Mouse (Mus musculus): ENCODE results near the gene Ndufs3. TPM values are rescaled to one million over a fixed set of nuclear protein-coding genes. Genes with fewer than 3 reads are reported as not detected.

Gene Ndufs3
- 103 and 129 TPM in 2 replicates for polyA plus RNA-seq (2012; rRNA removed; ENCODE audit: low replicate concordance)

DNA sequence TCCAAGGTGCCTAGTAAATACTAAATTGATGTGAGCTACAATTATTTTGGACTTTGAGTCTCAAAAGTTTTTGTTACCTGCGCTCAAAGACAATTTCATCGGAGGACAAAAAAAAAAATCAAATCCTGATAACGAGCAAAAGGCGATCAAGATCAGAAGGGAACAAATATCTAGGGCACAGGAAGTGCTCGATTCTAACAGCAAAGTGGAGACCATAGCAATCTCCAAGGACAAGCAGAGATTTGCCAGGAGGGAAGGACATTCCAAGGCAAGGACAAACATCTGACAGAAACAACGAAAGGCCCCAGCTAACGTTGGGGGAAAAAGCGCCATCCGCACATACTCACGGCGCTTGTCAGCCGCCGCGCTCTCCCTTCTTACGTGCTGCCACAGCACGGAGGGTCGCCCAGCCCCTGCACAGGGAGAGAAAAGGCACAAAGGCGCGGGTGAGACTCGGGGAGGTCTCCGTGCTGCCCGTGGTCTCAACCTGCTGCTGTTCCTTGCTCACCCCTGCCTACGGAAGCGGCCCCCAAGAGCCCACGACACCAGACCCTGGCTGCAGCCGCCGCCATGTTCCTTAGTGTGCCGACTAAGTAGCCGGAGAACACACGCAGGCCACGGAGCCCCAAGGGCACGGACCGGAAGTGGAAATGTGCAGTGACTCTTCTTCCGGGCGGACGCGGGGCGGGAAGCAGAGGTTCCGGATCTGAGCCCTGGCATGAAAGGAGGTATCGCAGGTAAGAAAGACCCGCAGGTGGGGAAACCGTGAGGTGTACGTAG, at the start of gene Ndufs3, which contains the start of gene Kbtbd4:
Ndufs3 (minus strand) TSS at position 752 of the 780 bp plus-strand sequence.
Kbtbd4 (plus strand) TSS at position 665 of the 780 bp plus-strand sequence.

DNA sequence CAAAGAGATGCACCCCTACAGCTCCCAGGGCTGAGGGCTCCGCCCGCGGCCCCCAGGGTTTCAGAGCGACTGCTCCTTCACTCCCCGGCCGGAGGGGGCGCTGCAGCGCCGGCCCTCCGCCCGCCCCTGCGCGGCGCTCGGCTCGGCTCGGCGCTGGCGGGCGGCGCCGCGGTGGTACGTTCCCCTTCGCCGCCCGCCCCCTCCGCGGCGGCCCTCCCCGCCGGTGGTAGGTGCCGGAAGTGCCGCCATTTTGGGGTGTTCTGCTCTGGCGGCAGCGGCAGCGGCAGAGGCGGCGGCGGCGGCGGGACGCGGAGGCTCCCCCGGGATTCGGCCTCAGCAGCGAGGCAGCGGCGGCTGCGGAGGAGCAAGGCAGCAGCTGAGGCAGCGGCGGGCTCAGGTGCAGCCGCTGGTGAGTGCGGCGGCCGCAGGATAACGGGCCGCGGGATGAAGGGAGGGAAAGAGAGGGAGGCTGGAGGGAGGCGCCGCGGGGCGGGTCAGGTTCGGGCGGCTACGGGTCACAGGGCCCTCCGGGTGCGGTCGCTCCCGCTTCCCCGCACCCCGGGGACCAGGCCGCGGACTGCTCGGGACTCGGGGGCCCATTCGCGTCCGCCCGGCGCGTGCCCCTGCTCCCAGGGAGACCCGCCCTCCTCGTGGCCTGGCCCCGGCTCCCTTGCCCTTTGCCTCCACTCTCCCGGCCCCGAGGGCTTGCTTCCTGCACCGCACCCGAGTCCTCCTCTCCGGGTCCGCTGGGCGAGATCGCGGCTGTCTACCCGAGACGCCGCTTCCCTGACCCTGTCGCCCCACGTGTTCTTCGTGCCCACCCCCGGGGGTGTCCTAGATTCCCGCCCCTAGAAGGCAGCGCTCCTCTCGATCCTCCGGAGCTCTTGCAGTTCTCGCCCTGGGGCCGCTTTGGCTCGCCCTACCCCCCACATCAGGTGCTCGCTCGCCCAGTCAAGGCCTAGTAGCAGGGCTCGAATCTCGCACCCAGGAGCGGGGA, 35.9 kb upstream of the Ndufs3 start, which contains the start of gene Celf1:
Celf1 (plus strand) TSS at position 150 of the 997 bp plus-strand sequence.

GRCm38 (mm10) chr2:90885218-90886041, 19.2 kb downstream of the Ndufs3 start, which contains the start of gene C1qtnf4:
TSS of gene C1qtnf4 (plus strand) at chr2:90885860.

DNA sequence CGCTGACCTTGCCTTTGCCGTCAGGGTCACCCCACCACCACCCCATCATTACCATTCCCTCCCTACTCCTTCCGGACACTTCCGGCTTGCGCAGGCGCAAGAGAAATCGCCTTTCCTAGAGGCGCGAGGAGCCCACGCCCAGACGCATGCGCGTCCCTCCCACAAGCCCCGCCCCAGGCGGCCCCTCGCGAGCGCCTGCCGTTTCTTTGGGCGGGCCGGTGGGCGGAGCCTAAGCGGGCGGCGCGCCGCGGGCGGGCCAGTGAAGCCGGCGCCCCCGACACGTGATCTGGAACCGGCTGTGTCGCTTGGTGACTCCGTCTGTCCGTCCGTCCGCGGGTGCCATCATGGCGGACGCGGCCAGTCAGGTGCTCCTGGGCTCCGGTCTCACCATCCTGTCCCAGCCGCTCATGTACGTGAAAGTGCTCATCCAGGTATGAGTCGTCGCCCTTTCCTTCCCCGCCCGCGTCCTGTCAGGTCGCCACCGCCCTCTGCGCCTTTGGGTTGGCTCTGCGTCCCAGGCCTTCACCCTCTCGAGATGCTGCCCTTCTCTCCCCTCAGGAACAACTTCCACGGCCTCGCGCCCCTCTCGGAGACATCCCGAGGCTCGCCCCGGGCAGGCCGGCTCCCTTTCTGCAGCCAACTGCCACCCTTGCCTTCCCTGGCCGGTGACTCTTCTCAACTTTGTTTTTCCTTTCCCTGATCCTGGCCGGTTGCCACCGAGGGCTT, 57.5 kb downstream of the Ndufs3 start, which contains the start of gene Mtch2:
Mtch2 (plus strand) TSS at position 201 of the 726 bp plus-strand sequence.

Other genes with a start within 250 kb of the Ndufs3 start
- gene Nup160, start 227.6 kb downstream of the Ndufs3 start, polyA plus RNA-seq (2012; rRNA removed; ENCODE audit: low replicate concordance), result 0.90 and 1.1 TPM in 2 replicates
- 11.2 and 17.5 TPM in 2 replicates for gene Fnbp4, start 159.5 kb downstream of the Ndufs3 start, polyA plus RNA-seq (2012; rRNA removed; ENCODE audit: low replicate concordance)
- gene Agbl2, start 122.1 kb downstream of the Ndufs3 start, polyA plus RNA-seq (2012; rRNA removed; ENCODE audit: low replicate concordance), result 0.02 and 0.07 TPM in 2 replicates
- gene Mtch2, start 57.7 kb downstream of the Ndufs3 start, polyA plus RNA-seq (2012; rRNA removed; ENCODE audit: low replicate concordance), result 60.2 and 60.7 TPM in 2 replicates
- 9.0 and 9.7 TPM in 2 replicates for gene C1qtnf4, start 19.0 kb downstream of the Ndufs3 start, polyA plus RNA-seq (2012; rRNA removed; ENCODE audit: low replicate concordance)
- 5.6 and 6.4 TPM in 2 replicates for gene Kbtbd4, start 87 bp downstream of the Ndufs3 start, polyA plus RNA-seq (2012; rRNA removed; ENCODE audit: low replicate concordance)
- gene Celf1, start 35.6 kb upstream of the Ndufs3 start, polyA plus RNA-seq (2012; rRNA removed; ENCODE audit: low replicate concordance), result 12.2 and 15.3 TPM in 2 replicates
- 0.22 and 0.34 TPM in 2 replicates for gene Rapsn, start 130.8 kb upstream of the Ndufs3 start, polyA plus RNA-seq (2012; rRNA removed; ENCODE audit: low replicate concordance)
- gene Psmc3, start 149.2 kb upstream of the Ndufs3 start, polyA plus RNA-seq (2012; rRNA removed; ENCODE audit: low replicate concordance), result 27.3 and 43.1 TPM in 2 replicates
- gene Slc39a13, start 165.6 kb upstream of the Ndufs3 start, polyA plus RNA-seq (2012; rRNA removed; ENCODE audit: low replicate concordance), result 15.1 and 26.4 TPM in 2 replicates
- gene Spi1, start 177.6 kb upstream of the Ndufs3 start, polyA plus RNA-seq (2012; rRNA removed; ENCODE audit: low replicate concordance), result 20.7 and 38.0 TPM in 2 replicates
- not detected in 2 replicates for gene Mybpc3, start 213.3 kb upstream of the Ndufs3 start, polyA plus RNA-seq (2012; rRNA removed; ENCODE audit: low replicate concordance)

All from duodenum, adult 2 months (tissue).